Mouse (Mus musculus) ES-E14 (cell line): Measurements from ENCODE around the gene Nfam1. TPM values are rescaled to one million over a fixed set of nuclear protein-coding genes. Genes with fewer than 3 reads are reported as not detected.
A peak's percentile ranks its signal among the peaks of the same experiment; 100 is the strongest.

Source experiments
- DNase-seq: peaks from one replicate; pipeline ENCODE4 v3.0.0-alpha.2; 2013; ENCODE audit warnings: low read depth, low spot score
- H3K27ac ChIP-seq: 2 replicates; pipeline ENCODE4 v1.5.1; 2012; ENCODE audit warnings: low read depth, mild to moderate bottlenecking, low read length, moderate library complexity, mixed read lengths; ENCODE audit not compliant: poor library complexity, insufficient read depth, severe bottlenecking
- H3K36me3 ChIP-seq: 2 replicates; pipeline ENCODE4 v1.6.1; 2012; ENCODE audit warnings: mild to moderate bottlenecking, low read length, moderate library complexity, mixed read lengths; ENCODE audit not compliant: control insufficient read depth, poor library complexity, insufficient read depth, severe bottlenecking
- H3K4me1 ChIP-seq, 2 experiments: fragments of 150-350 bp in 1 of 2; sonication (generic) in 1 of 2; 2 replicates each; pipeline ENCODE4 v1.6.1; 2012; ENCODE audit warnings: low read length in 2 of 2, mild to moderate bottlenecking in 1 of 2, mixed read lengths in 1 of 2; ENCODE audit not compliant: control insufficient read depth in 2 of 2, insufficient read depth in 2 of 2, poor library complexity in 1 of 2
- H3K4me3 ChIP-seq, 2 experiments: fragments of 150-350 bp in 1 of 2; sonication (generic) in 1 of 2; 2 replicates each; pipeline ENCODE4 v1.5.1; 2012; ENCODE audit warnings: low read length in 2 of 2, low read depth in 1 of 2, mild to moderate bottlenecking in 1 of 2, mixed read lengths in 1 of 2; ENCODE audit not compliant: insufficient read depth in 1 of 2, poor library complexity in 1 of 2, severe bottlenecking in 1 of 2
- H3K9ac ChIP-seq: 2 replicates; pipeline ENCODE4 v1.6.1; 2012; ENCODE audit warnings: low read depth, mild to moderate bottlenecking, low read length, mixed read lengths; ENCODE audit not compliant: poor library complexity, insufficient read depth, severe bottlenecking
- H3K9me3 ChIP-seq: fragments of 150-350 bp; sonication (generic); 2 replicates; pipeline ENCODE4 v1.6.1; 2012; ENCODE audit warnings: low read depth, mild to moderate bottlenecking, low read length; ENCODE audit not compliant: control insufficient read depth, insufficient read depth
- CHD2 ChIP-seq: IDR thresholded peaks from 2 replicates; pipeline ENCODE4 v1.6.1; 2014; ENCODE audit warnings: mild to moderate bottlenecking, low read depth, low read length, inconsistent platforms
- HCFC1 ChIP-seq: IDR thresholded peaks from 2 replicates; pipeline ENCODE4 v1.6.1; 2012; ENCODE audit warnings: low read length, inconsistent platforms, borderline replicate concordance; ENCODE audit not compliant: insufficient read depth
- MAFK ChIP-seq: IDR thresholded peaks from 2 replicates; pipeline ENCODE4 v1.6.1; 2014; ENCODE audit warnings: mild to moderate bottlenecking, low read depth, low read length, inconsistent platforms; ENCODE audit not compliant: insufficient read depth
- ZC3H11A ChIP-seq: IDR thresholded peaks from 2 replicates; pipeline ENCODE4 v1.6.1; 2012; ENCODE audit warnings: low read depth, mild to moderate bottlenecking, inconsistent platforms, low read length, borderline replicate concordance
- ZNF384 ChIP-seq: IDR thresholded peaks from 2 replicates; pipeline ENCODE4 v1.6.1; 2012; ENCODE audit warnings: low read depth, low read length, inconsistent platforms
- in situ Hi-C, 2 experiments: fragments of 600-800 bp; cut with MboI; formaldehyde crosslinking; loops; one replicate each; pipeline ENCODE4 v1.15.1; 2025; ENCODE audit warnings: low sequenced_read_pairs in 2 of 2, inconsistent platforms in 1 of 2; ENCODE audit not compliant: unreplicated experiment in 2 of 2
- total RNA-seq: library from RNA; depleted of rRNA; stranded (reverse); fragments of 300-350 nt; gene quantifications from 2 replicates; pipeline ENCODE4 v1.2.3, GENCODE M21; 2012

Gene Nfam1
- total RNA-seq, 1 experiment, result 2.1 TPM

- Histone ChIP-seq H3K27ac (peak overlapping the region; percentile 36; the same call in 1 of the 2 replicates), H3K4me1 (peaks cover 3 to 37% of the 10 kb centered on the region in 2 experiments; a peak in 3 of 4 replicates), H3K9me3 (no peaks in the 10 kb centered on the region), H3K4me3 (no peak overlapping the region), H3K9ac (no peak overlapping the region; the same call in 1 of the 2 replicates), H3K36me3 (no peaks in the 10 kb centered on the region)
- in situ Hi-C loops, result no loop called here
- peak; percentile 94 for DNase-seq
- no peak for TF ChIP-seq ZNF384
- TF ChIP-seq HCFC1, result 0 out of 2 replicates have a peak, but pooled peaks have one; percentile 11
- peak; percentile 95 for TF ChIP-seq ZC3H11A
- no peak for TF ChIP-seq CHD2
Observed at GRCm38 (mm10) chr15:83037755-83038483, 4.8 kb upstream of the Nfam1 start.

DNA sequence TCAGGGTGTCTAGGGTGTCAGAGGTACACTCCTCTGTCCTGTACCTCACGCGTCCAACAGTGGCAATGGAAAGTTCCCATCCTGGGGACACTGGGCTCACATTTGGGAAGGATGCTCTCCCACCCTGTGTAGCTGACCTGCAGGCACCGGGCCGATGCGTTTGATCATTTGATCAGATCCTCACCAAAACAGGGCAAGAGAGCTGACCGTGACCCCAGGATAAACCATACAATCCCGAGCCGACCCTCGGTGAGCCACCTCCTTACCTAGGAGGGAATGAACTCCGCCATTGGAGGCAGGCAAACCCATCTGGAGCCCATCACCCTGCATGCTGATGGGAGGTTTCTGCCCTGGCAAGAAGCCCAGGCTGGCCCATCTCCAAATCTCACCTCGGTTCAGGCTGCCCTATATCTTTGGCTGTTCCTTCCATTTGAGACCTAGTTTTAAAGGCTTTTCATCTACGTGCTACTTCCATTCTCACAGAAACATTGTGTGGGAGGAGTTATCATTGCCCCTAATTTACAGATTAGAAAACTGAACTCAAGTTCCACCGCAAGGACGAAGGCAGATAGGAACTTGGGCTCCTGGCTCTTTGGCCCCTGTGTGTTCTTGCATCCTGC is 3.9 kb upstream of the Nfam1 start:
- Histone ChIP-seq H3K4me1 (peaks cover 3 to 34% of the 10 kb centered on the region in 2 experiments; a peak in 3 of 4 replicates), H3K27ac (no peak overlapping the region; the same call in 1 of the 2 replicates), H3K9me3 (no peaks in the 10 kb centered on the region), H3K36me3 (no peaks in the 10 kb centered on the region), H3K4me3 (no peak overlapping the region), H3K9ac (no peak overlapping the region)
- in situ Hi-C loops, result no loop called here
- no peak for DNase-seq
- no peak for TF ChIP-seq ZC3H11A
- no peak for TF ChIP-seq CHD2
- no peak for TF ChIP-seq ZNF384
- no peak for TF ChIP-seq HCFC1
- no peak for TF ChIP-seq MAFK

DNA sequence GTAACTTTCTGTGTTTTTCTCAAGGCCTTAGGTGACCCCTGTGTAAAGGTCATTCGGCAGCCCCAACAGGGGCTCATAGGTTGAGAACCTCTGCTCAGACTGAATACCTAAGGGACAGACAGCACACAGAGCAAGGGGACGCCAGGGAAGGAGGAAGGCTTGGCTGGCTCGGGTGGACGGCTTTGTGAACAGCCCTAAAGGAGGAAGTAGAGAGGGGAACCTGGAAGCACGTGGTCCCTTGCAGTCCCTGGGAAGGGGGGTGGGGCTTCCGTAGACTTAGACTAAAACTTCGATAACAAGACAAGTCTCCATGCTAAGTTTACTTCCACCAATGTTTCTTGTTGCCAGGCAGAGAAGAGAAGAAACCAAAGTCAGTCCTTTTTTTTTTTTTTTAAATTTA is 3.0 kb upstream of the Nfam1 start:
- no peaks in the 10 kb centered on the region for H3K36me3 ChIP-seq
- TF ChIP-seq MAFK, result no peak
- TF ChIP-seq ZC3H11A, result no peak
- TF ChIP-seq HCFC1, result no peak
- TF ChIP-seq ZNF384, result no peak
- no peak for TF ChIP-seq CHD2
- H3K9ac ChIP-seq, result no peak overlapping the region
- H3K4me3 ChIP-seq, result no peak overlapping the region
- no peak for DNase-seq
- H3K4me1 ChIP-seq, result peaks cover 3 to 34% of the 10 kb centered on the region in 2 experiments; a peak in 3 of 4 replicates
- no peak overlapping the region for H3K27ac ChIP-seq
- H3K9me3 ChIP-seq, result no peaks in the 10 kb centered on the region
- in situ Hi-C loops, result no loop called here

DNA sequence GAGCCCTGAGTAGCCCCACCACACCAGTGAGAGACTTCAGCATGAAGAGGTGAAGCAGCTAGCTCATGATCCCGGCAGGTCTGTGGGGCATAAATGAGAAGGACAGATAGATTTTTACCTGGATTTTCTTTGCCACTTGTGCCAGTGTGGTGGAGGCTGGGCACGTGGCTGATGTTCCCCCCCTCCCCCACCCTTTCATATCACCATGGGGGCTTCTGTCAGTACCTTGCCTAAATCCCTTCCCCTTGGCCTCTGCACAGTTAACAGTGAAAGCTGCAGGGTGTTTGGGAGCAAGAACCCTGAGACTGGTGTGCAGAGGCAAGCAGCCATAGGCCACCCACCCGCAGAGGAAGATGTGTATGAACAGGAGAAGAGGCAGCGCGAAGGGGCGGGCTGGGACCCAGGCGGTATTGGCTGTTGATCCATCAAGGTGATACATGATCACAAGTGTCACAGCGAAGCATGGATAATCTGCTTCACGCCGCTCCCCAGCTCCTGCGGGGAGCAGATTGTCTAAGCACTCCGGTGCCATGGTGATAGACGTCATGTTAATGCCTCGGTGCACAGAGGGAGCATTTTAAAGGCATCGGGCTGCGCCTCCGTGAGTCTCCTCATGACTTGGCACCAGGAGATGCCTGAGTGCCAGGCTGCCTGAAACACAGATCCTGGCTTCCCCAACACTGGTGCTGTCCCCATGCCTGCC is 1.3 kb upstream of the Nfam1 start:
- no peak overlapping the region for H3K27ac ChIP-seq

More for the DNA sequence above, 1.3 kb upstream of the Nfam1 start:
- no peak for TF ChIP-seq ZNF384
- no peak for TF ChIP-seq ZC3H11A
- no peak for TF ChIP-seq MAFK
- TF ChIP-seq CHD2, result no peak
- TF ChIP-seq HCFC1, result no peak
- Histone ChIP-seq H3K9me3 (no peaks in the 10 kb centered on the region), H3K36me3 (no peaks in the 10 kb centered on the region), H3K9ac (peak overlapping the region; percentile 8; the same call in 1 of the 2 replicates), H3K4me3 (peak overlapping the region; percentile 19 to 29; a peak in 3 of 4 replicates), H3K4me1 (peaks cover 0 to 26% of the 10 kb centered on the region in 2 experiments; a peak in 2 of 4 replicates)
- in situ Hi-C loops, result no loop called here
- DNase-seq, result no peak
